Mouse (Mus musculus) mature B cell (primary cell): ENCODE data around the gene Mup17.
"Not testable (repeated sequence)": the region's sequence is repeated elsewhere in the genome, so short reads cannot be mapped to it uniquely, and the experiment has no call there.

ENCODE experiments used
- in situ Hi-C: fragments of 300-500 bp; cut with MboI; formaldehyde crosslinking; loops from 2 replicates; pipeline ENCODE4 v1.14.3; 2019

The Mup17 gene

GRCm38 (mm10) chr4:61595771-61596170, at the start of gene Mup17:
Mup17 (minus strand) TSS chr4:61595871.
- in situ Hi-C loops = not testable (repeated sequence)

GRCm38 (mm10) chr4:61571561-61571960, 24.1 kb downstream of the Mup17 start:
- in situ Hi-C loops = not testable (repeated sequence)

DNA sequence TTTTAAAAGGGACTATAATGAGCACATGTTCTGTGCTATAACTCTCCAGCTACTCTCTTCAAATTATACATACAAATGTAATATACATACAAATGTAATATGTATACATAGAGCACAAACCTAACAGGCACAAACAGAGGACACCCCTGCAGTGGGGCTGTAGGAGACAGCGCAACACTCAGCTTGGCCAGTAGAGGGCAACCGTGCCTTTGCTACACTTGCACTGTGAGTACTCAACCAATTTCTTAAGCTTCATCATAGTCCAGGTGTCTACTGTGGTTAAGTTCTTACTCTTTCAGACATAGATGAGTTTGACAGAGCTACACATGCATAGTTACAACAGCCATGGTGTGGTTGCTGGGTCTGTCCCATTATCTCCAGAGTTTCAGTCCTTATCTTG, 39.8 kb downstream of the Mup17 start:
- in situ Hi-C loops = not testable (repeated sequence)
